Mouse (Mus musculus) forebrain, embryonic 12.5 days (tissue): ENCODE results near the gene Psap. TPM values are rescaled to one million over a fixed set of nuclear protein-coding genes. Genes with fewer than 3 reads are reported as not detected.

Source experiments
- polyA plus RNA-seq: library from polyadenylated mRNA; unstranded; fragments of >200 nt; fragmentation: Nextera tagmentation; extraction: Ambion mirVana; gene quantifications from 2 replicates; pipeline ENCODE4 v1.2.1, GENCODE M21; 2016

Gene Psap
- polyA plus RNA-seq, 1 experiment from 2014 or later, result 90.5 TPM

Other genes starting within 250 kb of the Psap start
- gene Spock2, start 171.4 kb upstream of the Psap start, polyA plus RNA-seq, result 13.2 and 14.3 TPM in 2 replicates
- 3.7 and 4.0 TPM in 2 replicates for gene Chst3, start 58.4 kb upstream of the Psap start, polyA plus RNA-seq
- 1.00 and 1.3 TPM in 2 replicates for gene Vsir, start 69.2 kb downstream of the Psap start, polyA plus RNA-seq
- 1.9 and 2.7 TPM in 2 replicates for gene Gm17455, start 122.1 kb downstream of the Psap start, polyA plus RNA-seq